Comparison of ENCODE assay signal across 30 mouse cellular contexts in the genomic region with DNA sequence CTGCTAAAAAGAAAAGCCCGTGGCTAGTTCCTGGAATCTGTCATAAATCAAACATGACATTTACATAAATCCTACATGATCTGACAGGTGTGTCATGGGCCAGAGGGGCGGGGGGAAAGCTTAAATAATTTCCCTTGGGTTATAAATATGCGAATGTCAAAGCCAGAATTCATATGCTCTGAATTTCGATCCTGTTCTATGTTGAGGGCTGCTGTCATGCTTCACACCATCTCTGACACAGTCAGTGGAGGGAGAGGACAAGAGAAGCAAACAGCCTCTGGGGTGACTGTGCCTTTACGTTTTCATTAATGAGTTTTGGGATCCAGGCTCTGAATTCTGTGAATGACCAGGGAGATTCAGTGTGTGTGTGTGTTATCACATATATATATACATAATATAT. TPM values are rescaled to one million over a fixed set of nuclear protein-coding genes. Genes with fewer than 3 reads are reported as not detected.
DNase-seq lines count a peak whose midpoint lies in the region; ATAC-seq and TF ChIP-seq lines count a peak whose summit lies in the region.
"Had no signal": no experiment of that assay in that cellular context is flagged by ENCODE, and none has a peak within 500 bp of the region (broad histone marks: within the 10 kb centered on the region; RNA-seq: fewer than 3 reads in every experiment).

No protein-coding gene starts in this region.

- TF ChIP-seq POLR2A in brain, embryonic 14.5 days (IDR thresholded peaks at IDR 0.05; ENCODE audit: borderline replicate concordance, extremely low read depth, insufficient read depth, insufficient read length, poor library complexity, severe bottlenecking): no peak

- H3K27me3 ChIP-seq in hindbrain, embryonic 11.5 days (ENCODE audit: control insufficient read depth, insufficient read depth, low read length): no peaks in the 10 kb centered on the region
- no peaks in the 10 kb centered on the region for H3K27me3 ChIP-seq in hindbrain, embryonic 13.5 days
- H3K27me3 ChIP-seq in midbrain, embryonic 11.5 days (ENCODE audit: control insufficient read depth, insufficient read depth, low read length): no peaks in the 10 kb centered on the region
- no peaks in the 10 kb centered on the region for H3K27me3 ChIP-seq in midbrain, postnatal 0 days (ENCODE audit: insufficient read depth, low read length)
- H3K27me3 ChIP-seq in midbrain, embryonic 14.5 days (ENCODE audit: control insufficient read depth, insufficient read depth, low read length): no peaks in the 10 kb centered on the region
- H3K27me3 ChIP-seq: CH12.LX; forebrain, embryonic 13.5 days; heart, embryonic 13.5 days; hindbrain, embryonic 15.5 days; Patski had no signal

- no peak for TF ChIP-seq CTCF in midbrain, postnatal 0 days (IDR thresholded peaks at IDR 0.05)
- no peak for TF ChIP-seq CTCF in brain, embryonic 14.5 days (IDR thresholded peaks at IDR 0.05; ENCODE audit: borderline replicate concordance, extremely low read depth, insufficient read depth, insufficient read length)

- H3K27ac ChIP-seq in hindbrain, embryonic 11.5 days (ENCODE audit: low read depth, low read length): no peak overlapping the region
- no peak overlapping the region for H3K27ac ChIP-seq in hindbrain, embryonic 13.5 days
- H3K27ac ChIP-seq in midbrain, embryonic 11.5 days (ENCODE audit: low read depth, low read length): no peak overlapping the region
- H3K27ac ChIP-seq in midbrain, postnatal 0 days (ENCODE audit: low read depth, low read length): no peak overlapping the region
- H3K27ac ChIP-seq in midbrain, embryonic 14.5 days (replicated peaks; ENCODE audit: low read depth, low read length): no peak overlapping the region
- H3K27ac ChIP-seq: forebrain, embryonic 10.5 days; forebrain, embryonic 13.5 days; heart, embryonic 10.5 days; heart, embryonic 13.5 days; hindbrain, embryonic 15.5 days had no signal

- H3K36me3 ChIP-seq in hindbrain, embryonic 11.5 days (ENCODE audit: control insufficient read depth, insufficient read depth, low read length): no peaks in the 10 kb centered on the region
- no peaks in the 10 kb centered on the region for H3K36me3 ChIP-seq in hindbrain, embryonic 13.5 days
- H3K36me3 ChIP-seq in midbrain, embryonic 11.5 days (ENCODE audit: control insufficient read depth, insufficient read depth, low read length): no peaks in the 10 kb centered on the region
- no peaks in the 10 kb centered on the region for H3K36me3 ChIP-seq in midbrain, postnatal 0 days (ENCODE audit: insufficient read depth, low read length)
- no peaks in the 10 kb centered on the region for H3K36me3 ChIP-seq in midbrain, embryonic 14.5 days (ENCODE audit: control insufficient read depth, insufficient read depth, low read length)
- H3K36me3 ChIP-seq: forebrain, embryonic 10.5 days; G1E; heart, embryonic 10.5 days; heart, embryonic 13.5 days; hindbrain, embryonic 15.5 days had no signal

- WGBS in hindbrain, embryonic 11.5 days: 69% methylated on average over 5 of the region's 5 CpGs
- 54% methylated on average over 5 of the region's 5 CpGs for WGBS in hindbrain, embryonic 13.5 days
- 80% methylated on average over 5 of the region's 5 CpGs for WGBS in midbrain, embryonic 11.5 days
- WGBS in midbrain, postnatal 0 days: 43% methylated on average over 5 of the region's 5 CpGs
- 43% methylated on average over 5 of the region's 5 CpGs for WGBS in midbrain, embryonic 14.5 days

- H3K9ac ChIP-seq in hindbrain, embryonic 11.5 days (ENCODE audit: low read depth, low read length): no peak overlapping the region
- no peak overlapping the region for H3K9ac ChIP-seq in hindbrain, embryonic 13.5 days
- H3K9ac ChIP-seq in midbrain, embryonic 11.5 days (ENCODE audit: low read length): no peak overlapping the region
- no peak overlapping the region for H3K9ac ChIP-seq in midbrain, postnatal 0 days (replicated peaks; ENCODE audit: low read length, poor library complexity, severe bottlenecking)
- no peak overlapping the region for H3K9ac ChIP-seq in midbrain, embryonic 14.5 days (replicated peaks; ENCODE audit: low read length)
- H3K9ac ChIP-seq: forebrain, embryonic 13.5 days; heart, embryonic 13.5 days; hindbrain, embryonic 15.5 days had no signal

- peak; percentile 38; the same call in 1 of the 2 replicates for ATAC-seq in hindbrain, embryonic 11.5 days (ENCODE audit: low FRiP score)
- no peak for ATAC-seq in hindbrain, embryonic 13.5 days (ENCODE audit: low FRiP score)
- no peak for ATAC-seq in midbrain, embryonic 11.5 days (ENCODE audit: low FRiP score)
- ATAC-seq in midbrain, postnatal 0 days (ENCODE audit: low FRiP score): no peak
- peak; percentile 46; the same call in 1 of the 2 replicates for ATAC-seq in midbrain, embryonic 14.5 days (ENCODE audit: low FRiP score, low TSS enrichment)
- ATAC-seq: forebrain, embryonic 13.5 days; forebrain, embryonic 16.5 days; inflammation-experienced regulatory T-cells, adult 6 months; intestine, embryonic 16.5 days; Patski had no signal

- H3K9me3 ChIP-seq in hindbrain, embryonic 11.5 days (ENCODE audit: control insufficient read depth, low read length): no peaks in the 10 kb centered on the region
- H3K9me3 ChIP-seq in hindbrain, embryonic 13.5 days: no peaks in the 10 kb centered on the region
- H3K9me3 ChIP-seq in midbrain, embryonic 11.5 days (ENCODE audit: control insufficient read depth, low read length): no peaks in the 10 kb centered on the region
- no peaks in the 10 kb centered on the region for H3K9me3 ChIP-seq in midbrain, postnatal 0 days (ENCODE audit: low read length)
- no peaks in the 10 kb centered on the region for H3K9me3 ChIP-seq in midbrain, embryonic 14.5 days (ENCODE audit: control insufficient read depth, low read length)
- H3K9me3 ChIP-seq: forebrain, embryonic 10.5 days; forebrain, embryonic 13.5 days; G1E; heart, embryonic 10.5 days; heart, embryonic 13.5 days; hindbrain, embryonic 15.5 days had no signal

- no peak overlapping the region for H3K4me2 ChIP-seq in hindbrain, embryonic 11.5 days (replicated peaks; ENCODE audit: low read depth, low read length)
- H3K4me2 ChIP-seq in hindbrain, embryonic 13.5 days: no peak overlapping the region
- H3K4me2 ChIP-seq in midbrain, embryonic 11.5 days: no peak overlapping the region
- H3K4me2 ChIP-seq in midbrain, postnatal 0 days (ENCODE audit: low read depth, low read length, poor library complexity, severe bottlenecking): no peak overlapping the region
- H3K4me2 ChIP-seq in midbrain, embryonic 14.5 days (ENCODE audit: low read length): no peak overlapping the region
- H3K4me2 ChIP-seq: forebrain, embryonic 13.5 days; heart, embryonic 13.5 days; hindbrain, embryonic 15.5 days had no signal

- H3K4me3 ChIP-seq in hindbrain, embryonic 11.5 days (ENCODE audit: low read depth, low read length): no peak overlapping the region
- H3K4me3 ChIP-seq in hindbrain, embryonic 13.5 days: no peak overlapping the region
- H3K4me3 ChIP-seq in midbrain, embryonic 11.5 days (ENCODE audit: low read depth, low read length): no peak overlapping the region
- H3K4me3 ChIP-seq in midbrain, postnatal 0 days (ENCODE audit: low read depth, low read length): no peak overlapping the region
- H3K4me3 ChIP-seq in midbrain, embryonic 14.5 days (replicated peaks; ENCODE audit: low read depth, low read length): no peak overlapping the region
- H3K4me3 ChIP-seq: forebrain, embryonic 10.5 days; forebrain, embryonic 13.5 days; heart, embryonic 10.5 days; heart, embryonic 13.5 days; hindbrain, embryonic 15.5 days had no signal

- no peak for DNase-seq in hindbrain, embryonic 11.5 days (ENCODE audit: low spot score)
- peak; percentile 14 for DNase-seq in midbrain, embryonic 11.5 days (ENCODE audit: low spot score, missing footprints)
- DNase-seq in midbrain, postnatal 0 days (ENCODE audit: low spot score): no peak
- peak; percentile 55 for DNase-seq in brain, embryonic 14.5 days (ENCODE audit: low read depth)
- peak; percentile 57 for DNase-seq in midbrain, embryonic 14.5 days
- DNase-seq in cerebellum, adult 11 months: no peak
- no peak for DNase-seq in cerebellum, postnatal 10 days
- DNase-seq: adrenal gland, postnatal 10 days; adrenal gland, postnatal 36 days; B cell, adult 2 months; cerebellum, adult 11-12 months; cerebellum, adult 8-10 months; cerebellum, postnatal 14 days; gastrocnemius, postnatal 10 days; gastrocnemius, postnatal 36 days; heart, adult 18-20 months; heart, postnatal 14 days; heart, postnatal 4 days had no signal

- H3K4me1 ChIP-seq in hindbrain, embryonic 11.5 days (replicated peaks; ENCODE audit: control insufficient read depth, insufficient read depth, low read length): no peaks in the 10 kb centered on the region
- no peaks in the 10 kb centered on the region; the same call in 1 of the 2 replicates for H3K4me1 ChIP-seq in hindbrain, embryonic 13.5 days (replicated peaks)
- H3K4me1 ChIP-seq in midbrain, embryonic 11.5 days (ENCODE audit: control insufficient read depth, insufficient read depth, low read length): no peaks in the 10 kb centered on the region
- no peaks in the 10 kb centered on the region for H3K4me1 ChIP-seq in midbrain, postnatal 0 days (ENCODE audit: insufficient read depth, low read length)
- H3K4me1 ChIP-seq in midbrain, embryonic 14.5 days (ENCODE audit: control insufficient read depth, insufficient read depth, low read length): no peaks in the 10 kb centered on the region
- H3K4me1 ChIP-seq: forebrain, embryonic 10.5 days; forebrain, embryonic 13.5 days; hindbrain, embryonic 15.5 days had no signal

RNA-seq across cellular contexts. Expression of gene Samd5, which starts 45.0 kb away (rescaled TPM):
- polyA plus RNA-seq in hindbrain, embryonic 11.5 days (2014; fragmentation: Nextera tagmentation; extraction: Ambion mirVana): 4.9 and 7.3 TPM in 2 replicates
- 4.9 and 6.8 TPM in 2 replicates for polyA plus RNA-seq in hindbrain, embryonic 13.5 days (2015; fragmentation: Nextera tagmentation; extraction: Ambion mirVana)
- polyA plus RNA-seq in midbrain, embryonic 11.5 days (2014; fragmentation: Nextera tagmentation; extraction: Ambion mirVana): 8.0 and 8.4 TPM in 2 replicates
- 11.0 and 16.7 TPM in 2 replicates for total RNA-seq in midbrain, postnatal 0 days (2014; rRNA removed)
- polyA plus RNA-seq in midbrain, postnatal 0 days (2015; fragmentation: Nextera tagmentation; extraction: Ambion mirVana): 4.6 and 5.7 TPM in 2 replicates
- 5.4 and 11.1 TPM in 2 replicates for polyA plus RNA-seq in brain, embryonic 14.5 days (2012; rRNA removed)
- polyA plus RNA-seq in midbrain, embryonic 14.5 days (2014; fragmentation: Nextera tagmentation; extraction: Ambion mirVana): 9.1 and 9.3 TPM in 2 replicates
- total RNA-seq: CH12.LX had no signal
- polyA plus RNA-seq: G1E; inflammation-experienced regulatory T-cells, adult 6 months had no signal

Comparison
In these comparisons a context has a peak if more than half of its experiments do, and no peak if none do; other contexts are left out.
1. ATAC-seq: peak in hindbrain, embryonic 11.5 days (single experiment) and midbrain, embryonic 14.5 days (single experiment); none in hindbrain, embryonic 13.5 days (single experiment), midbrain, embryonic 11.5 days (single experiment) and midbrain, postnatal 0 days (single experiment).
2. DNase-seq: peak in midbrain, embryonic 11.5 days (single experiment), brain, embryonic 14.5 days (single experiment) and midbrain, embryonic 14.5 days (single experiment); none in hindbrain, embryonic 11.5 days (single experiment), midbrain, postnatal 0 days (single experiment), cerebellum, adult 11 months (single experiment) and cerebellum, postnatal 10 days (0 of 2).